In genomic region chr6:95229885-95230284, GRCm38 (mm10) we compare ENCODE assay signal across 23 mouse cellular contexts.
"Had no signal": no experiment of that assay in that cellular context is flagged by ENCODE, and none has a peak within 500 bp of the region (broad histone marks: within the 10 kb centered on the region; RNA-seq: fewer than 3 reads in every experiment).

No protein-coding gene starts in this region.

- DNase-seq: kidney, adult 18-20 months; kidney, adult 9 months; kidney, postnatal 25 days; layer of hippocampus, adult 9-11 months; liver, postnatal 0 days; lung, embryonic 14.5 days; lung, postnatal 36 days; right cerebral cortex, postnatal 25 days; spleen, adult 18-20 months; thymus, postnatal 25 days had no signal

- ATAC-seq: intestine, embryonic 16.5 days; liver, postnatal 0 days; lung, postnatal 0 days; midbrain, embryonic 13.5 days; midbrain, embryonic 16.5 days had no signal

- H3K27me3 ChIP-seq: limb, embryonic 15.5 days; megakaryocyte, embryonic 14.5 days; stomach, embryonic 15.5 days had no signal

- H3K9ac ChIP-seq: limb, embryonic 15.5 days; liver, embryonic 14.5 days; liver, postnatal 0 days; lung, embryonic 14.5 days; midbrain, embryonic 13.5 days; stomach, embryonic 15.5 days had no signal

- H3K4me3 ChIP-seq: layer of hippocampus, adult 2 months; limb, embryonic 15.5 days; megakaryocyte, embryonic 14.5 days; midbrain, embryonic 10.5 days; midbrain, embryonic 13.5 days; myocyte; stomach, embryonic 15.5 days had no signal

- H3K4me2 ChIP-seq: limb, embryonic 15.5 days; liver, embryonic 11.5 days; lung, embryonic 14.5 days; midbrain, embryonic 13.5 days; stomach, embryonic 15.5 days had no signal

- H3K9me3 ChIP-seq: limb, embryonic 15.5 days; midbrain, embryonic 10.5 days; midbrain, embryonic 13.5 days; stomach, embryonic 15.5 days had no signal

- H3K36me3 ChIP-seq: limb, embryonic 15.5 days; midbrain, embryonic 10.5 days; midbrain, embryonic 13.5 days; stomach, embryonic 15.5 days had no signal

- H3K27ac ChIP-seq: kidney, postnatal 0 days; layer of hippocampus, adult 2 months; limb, embryonic 15.5 days; liver, embryonic 14.5 days; midbrain, embryonic 10.5 days; midbrain, embryonic 13.5 days; stomach, embryonic 15.5 days had no signal

- H3K4me1 ChIP-seq: limb, embryonic 15.5 days; megakaryocyte, embryonic 14.5 days; midbrain, embryonic 10.5 days; midbrain, embryonic 13.5 days; stomach, embryonic 15.5 days had no signal
